Mouse (Mus musculus) bone marrow macrophage, adult 2 months (primary cell): ENCODE measurements around the gene Tdrd7.

Experiments used
- CTCF ChIP-seq: IDR thresholded peaks from 2 replicates; pipeline ENCODE4 v1.5.1; 2012; ENCODE audit warnings: low read depth, mild to moderate bottlenecking, low read length, moderate library complexity
- POLR2A ChIP-seq: IDR thresholded peaks from 2 replicates; pipeline ENCODE4 v1.6.1; 2012; ENCODE audit warnings: mild to moderate bottlenecking, low read depth, low read length, borderline replicate concordance

DNA sequence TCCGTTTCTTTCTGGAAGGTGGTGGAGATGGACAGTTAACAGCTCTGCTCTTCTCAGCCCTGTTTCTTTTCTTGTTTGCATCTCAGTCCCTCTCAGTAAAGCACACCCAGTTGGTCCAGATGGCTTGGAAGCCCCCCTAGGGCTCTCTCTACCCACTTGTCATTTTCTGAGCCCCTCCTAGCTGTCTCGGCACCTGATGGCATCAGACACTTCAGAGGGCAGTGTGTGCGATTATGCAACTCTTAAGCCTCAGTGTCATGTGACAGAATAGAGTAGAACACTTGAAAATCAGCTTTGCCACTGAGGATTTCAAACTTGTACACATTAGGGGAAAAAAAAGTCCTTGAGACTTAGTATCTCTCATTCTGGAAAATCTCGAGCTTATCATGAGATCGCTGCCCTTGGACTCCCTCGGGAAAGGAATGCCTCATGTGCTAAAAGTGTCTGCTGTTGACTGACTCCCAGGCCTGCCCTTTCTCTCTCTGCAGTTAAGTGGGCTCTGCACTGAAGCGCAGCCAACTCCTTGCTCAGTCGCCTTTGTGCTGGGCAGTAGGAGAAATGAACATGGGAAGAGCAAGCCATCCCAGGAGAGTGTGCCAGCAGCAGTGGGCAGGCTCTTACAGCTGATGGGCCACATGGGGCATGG lies 100.7 kb downstream of the Tdrd7 start:
- no peak for TF ChIP-seq POLR2A
- no peak for TF ChIP-seq CTCF
